Mouse (Mus musculus) thymus, postnatal 36 days (tissue): ENCODE results near the gene Fam213a.

ENCODE experiments used
- DNase-seq, 2 experiments: peaks; one replicate each; pipeline ENCODE4 v3.0.0; 2022; ENCODE audit warnings: mixed read lengths in 2 of 2

Fam213a gene

GRCm38 (mm10) chr14:41004201-41005141 lies 9.1 kb downstream of the Fam213a start:
- DNase-seq, result no peak

GRCm38 (mm10) chr14:41001576-41001975 lies 12.0 kb downstream of the Fam213a start:
- no peak for DNase-seq

DNA sequence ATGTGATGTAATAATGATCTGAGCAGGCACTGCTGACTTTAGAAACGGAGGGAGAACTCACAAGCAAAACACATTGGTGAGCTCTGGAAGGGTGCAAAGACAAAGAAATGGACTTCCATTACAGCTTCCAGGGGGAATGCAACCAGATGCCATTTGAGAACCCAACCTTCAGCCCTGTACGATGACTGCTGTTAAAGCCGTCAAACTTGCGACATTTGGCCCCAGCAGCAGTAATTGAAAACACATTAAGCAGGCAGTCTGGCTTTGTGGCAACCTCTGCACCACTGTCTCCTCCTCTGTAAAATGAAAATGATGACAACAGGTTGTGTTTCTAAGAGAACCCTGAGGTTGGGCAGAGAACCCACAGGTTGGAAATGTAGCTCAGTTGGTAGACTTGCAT lies 12.8 kb downstream of the Fam213a start:
- DNase-seq, result no peak

GRCm38 (mm10) chr14:40999904-41000645 lies 13.5 kb downstream of the Fam213a start:
- DNase-seq, result no peak

- DNase-seq, result no peak
Observed at GRCm38 (mm10) chr14:40996171-40996570, 17.4 kb downstream of the Fam213a start.

GRCm38 (mm10) chr14:40992464-40992863 lies 21.1 kb downstream of the Fam213a start:
- DNase-seq, result no peak

DNA sequence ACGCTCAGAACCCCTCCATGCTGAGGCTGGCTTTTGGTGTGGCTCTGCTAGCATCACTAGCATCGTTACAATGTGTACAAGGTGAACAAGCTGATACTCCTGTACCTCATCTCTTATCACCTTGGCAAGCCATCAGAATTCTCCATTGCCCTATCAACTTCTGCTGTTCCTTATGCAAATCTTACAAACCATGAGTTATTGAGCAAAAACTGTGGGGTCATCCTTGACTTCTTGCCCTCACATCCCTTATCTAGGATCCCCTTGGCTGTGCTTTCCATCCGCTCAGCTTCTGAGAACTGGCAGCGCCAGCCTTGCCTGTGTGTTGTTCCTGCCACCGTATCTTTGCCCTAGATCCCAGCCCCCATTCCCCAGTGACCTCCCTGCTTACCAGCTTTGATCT lies 24.8 kb downstream of the Fam213a start:
- no peak for DNase-seq

DNA sequence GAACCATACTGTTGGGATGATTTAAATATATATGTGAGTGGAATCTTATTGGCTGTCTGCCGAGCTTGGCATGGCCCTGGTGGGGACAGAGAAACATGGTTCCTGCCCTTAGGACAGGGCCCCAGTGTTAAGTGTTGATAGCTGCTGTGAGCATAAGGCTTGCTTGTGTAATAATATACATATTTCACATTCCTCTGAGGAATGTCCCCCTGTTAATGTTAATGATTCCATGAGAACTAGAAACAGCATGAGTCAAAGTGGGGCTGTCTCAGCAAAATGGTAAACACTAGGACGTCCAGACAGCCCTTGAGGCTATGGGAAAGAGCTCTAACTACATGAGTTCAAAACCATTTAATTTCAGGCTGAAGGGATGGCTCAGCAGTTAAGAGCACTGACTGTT lies 26.4 kb downstream of the Fam213a start:
- no peak for DNase-seq

GRCm38 (mm10) chr14:40985635-40986034 lies 28.0 kb downstream of the Fam213a start:
- DNase-seq, result no peak

GRCm38 (mm10) chr14:40979723-40980122 lies 33.9 kb downstream of the Fam213a start:
- no peak for DNase-seq

DNA sequence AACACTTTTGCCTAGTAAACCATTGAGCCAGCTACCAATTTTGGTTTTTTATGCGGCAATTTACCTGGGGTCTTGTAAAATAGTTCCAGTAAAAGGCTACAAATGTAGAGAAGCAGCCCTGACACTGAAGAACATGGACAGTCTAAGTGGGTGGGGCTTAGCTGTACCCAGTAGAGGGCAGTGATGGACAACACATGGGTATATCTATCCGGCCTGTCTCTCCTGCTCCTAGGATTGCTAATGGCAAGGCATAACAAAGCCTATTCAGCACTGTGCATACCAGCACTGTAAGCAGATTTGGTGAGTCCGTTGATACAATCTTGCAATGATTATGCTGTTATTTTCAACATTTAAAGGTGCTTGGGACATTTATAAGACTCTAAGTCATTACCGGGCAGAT lies 34.6 kb downstream of the Fam213a start:
- no peak for DNase-seq

GRCm38 (mm10) chr14:40975127-40975721 lies 38.4 kb downstream of the Fam213a start:
- DNase-seq, result peak; percentile 66 to 67

DNA sequence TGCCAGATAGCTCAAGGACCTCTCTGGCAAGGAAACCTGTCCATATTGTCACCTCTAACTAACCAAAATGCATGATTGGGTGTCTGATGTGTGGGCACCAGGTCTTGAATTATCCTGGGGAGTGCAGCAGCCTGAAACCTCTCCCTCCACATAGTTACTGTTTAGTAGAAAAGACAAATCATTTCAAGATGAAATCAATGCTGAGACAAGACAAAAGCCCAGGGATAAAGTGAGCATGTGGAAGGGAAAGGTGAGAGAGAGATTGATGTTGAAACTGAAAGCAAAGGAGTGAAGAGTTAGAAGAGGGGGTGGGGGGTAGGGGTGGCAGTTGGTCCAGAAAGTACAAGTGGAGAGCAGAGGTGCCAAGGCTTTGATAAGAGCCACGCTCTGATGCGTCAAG lies 45.5 kb downstream of the Fam213a start:
- DNase-seq, result no peak

- no peak for DNase-seq
Observed at GRCm38 (mm10) chr14:40967598-40967900, 46.0 kb downstream of the Fam213a start.

GRCm38 (mm10) chr14:40966862-40967597 lies 46.6 kb downstream of the Fam213a start:
- peak; percentile 94 to 96 for DNase-seq

DNA sequence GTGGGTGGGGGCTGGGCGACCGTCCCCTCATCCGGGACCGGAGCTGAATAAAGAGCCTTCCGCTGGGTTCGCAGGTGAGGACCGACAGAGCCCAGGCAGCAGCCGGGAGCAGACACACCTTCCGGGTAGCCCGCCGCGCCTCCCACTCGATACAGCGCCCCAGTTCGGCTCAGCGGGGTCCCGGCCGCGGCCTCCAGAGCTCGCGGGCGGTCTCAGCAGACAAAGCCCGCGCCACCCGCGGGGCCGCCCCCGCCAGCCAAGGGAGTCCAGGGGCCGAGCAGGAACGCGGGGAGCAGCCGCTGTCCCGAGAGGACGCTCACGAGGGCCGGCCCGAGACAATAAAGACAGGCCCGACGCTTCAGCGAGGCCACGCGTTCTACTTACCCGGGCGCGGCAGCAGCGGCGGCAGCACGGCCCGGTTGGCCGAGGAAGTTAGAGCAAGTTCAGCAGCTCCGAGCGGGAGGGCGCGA lies 47.2 kb downstream of the Fam213a start, which contains the start of gene Tspan14:
Gene Tspan14, minus strand, starts transcription at position 416 of the 470 bp plus-strand sequence.
- peak; percentile 67 to 81 for DNase-seq

DNA sequence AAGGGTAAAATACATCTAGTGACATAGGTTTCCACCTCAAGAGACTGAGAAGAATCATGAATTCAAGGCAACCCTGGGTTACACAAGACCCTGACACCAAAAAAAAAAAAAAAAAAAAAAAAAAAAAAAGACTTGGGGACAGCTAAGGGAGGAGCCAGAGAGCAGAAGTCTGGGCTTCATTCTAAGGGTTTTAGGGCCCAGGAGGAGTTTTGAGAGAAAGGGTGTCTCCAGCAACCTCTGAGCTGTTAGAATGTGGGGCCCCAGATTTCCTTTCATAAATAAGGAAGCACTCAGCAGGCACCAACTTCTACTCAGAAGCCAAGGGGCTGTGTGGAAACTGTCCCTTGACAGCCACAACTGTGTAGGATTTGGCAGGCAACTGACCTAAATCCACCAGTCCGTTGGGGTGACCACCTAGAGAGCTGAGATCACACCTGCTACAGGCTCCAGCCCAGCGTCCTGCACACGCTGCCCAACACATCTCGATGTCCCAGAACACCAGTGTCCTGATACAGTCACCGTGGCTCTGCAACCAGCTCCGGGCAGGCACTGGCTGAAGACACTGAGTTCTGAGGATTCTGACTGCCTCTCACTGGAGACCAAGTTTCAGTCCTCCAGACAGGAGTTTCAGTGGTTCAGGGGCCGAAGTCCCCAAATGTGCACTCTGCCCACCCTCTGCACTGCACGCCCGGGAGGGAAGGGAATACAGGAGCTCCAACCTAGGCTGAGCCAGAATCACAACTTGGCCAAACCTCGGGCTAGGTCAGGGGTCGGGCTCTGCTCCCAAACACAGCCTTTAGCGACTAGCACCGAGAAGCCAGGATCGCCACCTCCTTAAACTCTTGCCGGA lies 47.9 kb downstream of the Fam213a start:
- peak in 1 of 2 experiments; percentile 36 for DNase-seq

- peak in 1 of 2 experiments; percentile 19 for DNase-seq
Observed at GRCm38 (mm10) chr14:40964881-40965280, 48.7 kb downstream of the Fam213a start.

- no peak for DNase-seq
Observed at GRCm38 (mm10) chr14:40964214-40964610, 49.4 kb downstream of the Fam213a start.

- no peak for DNase-seq
Observed at GRCm38 (mm10) chr14:40963501-40964213, 49.9 kb downstream of the Fam213a start.
